Mouse (Mus musculus) cerebellum, adult 2 months (tissue): ENCODE data around the gene Mtmr4.

Source experiments
- CTCF ChIP-seq: fragments of 200-500 bp; IDR thresholded peaks from 2 replicates; pipeline ENCODE4 v1.5.1; 2011; ENCODE audit warnings: low read depth, mild to moderate bottlenecking, control low read depth, low read length, moderate library complexity, borderline replicate concordance; ENCODE audit not compliant: insufficient read depth
- POLR2A ChIP-seq: fragments of 200-500 bp; IDR thresholded peaks from 2 replicates; pipeline ENCODE4 v1.6.1; 2011; ENCODE audit warnings: low read length, control low read depth, borderline replicate concordance; ENCODE audit not compliant: insufficient read depth

DNA sequence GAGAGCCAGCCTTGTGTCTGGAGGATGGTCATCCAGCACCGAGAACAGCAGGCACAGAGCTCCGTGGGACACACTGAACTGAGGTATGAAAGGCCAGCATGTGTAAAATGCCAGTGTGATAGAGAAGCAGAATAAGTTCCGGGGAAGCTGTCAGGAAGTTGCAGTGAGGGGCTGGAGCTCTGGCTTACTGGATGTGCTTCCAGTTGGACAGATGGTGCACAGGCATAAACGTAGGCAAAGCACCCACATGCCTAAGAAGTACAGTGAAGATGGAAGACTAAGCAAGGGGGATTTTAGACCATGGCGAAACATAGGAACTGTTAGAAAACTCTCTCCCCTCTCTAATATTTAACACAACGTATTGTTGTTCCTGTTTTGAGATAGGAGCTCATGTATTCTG is 30.8 kb upstream of the Mtmr4 start:
- no peak for TF ChIP-seq CTCF
- no peak for TF ChIP-seq POLR2A
